11 mouse cellular contexts compared by ENCODE assay signal in genomic region chr12:71544401-71545159, GRCm38 (mm10).
A peak's percentile ranks its signal among the peaks of the same experiment; 100 is the strongest.
DNase-seq lines count a peak whose midpoint lies in the region; ATAC-seq and TF ChIP-seq lines count a peak whose summit lies in the region.
"Had no signal": no experiment of that assay in that cellular context is flagged by ENCODE, and none has a peak within 500 bp of the region (broad histone marks: within the 10 kb centered on the region; RNA-seq: fewer than 3 reads in every experiment).

No protein-coding gene starts in this region.

- no peak overlapping the region for H3K4me2 ChIP-seq in forebrain, embryonic 16.5 days (ENCODE audit: low read length)
- no peak overlapping the region for H3K4me2 ChIP-seq in midbrain, embryonic 11.5 days
- H3K4me2 ChIP-seq in midbrain, postnatal 0 days (ENCODE audit: low read depth, low read length, poor library complexity, severe bottlenecking): no peak overlapping the region
- no peak overlapping the region for H3K4me2 ChIP-seq in neural tube, embryonic 15.5 days
- H3K4me2 ChIP-seq in liver, embryonic 11.5 days: no peak overlapping the region
- H3K4me2 ChIP-seq: midbrain, embryonic 12.5 days had no signal

- no peaks in the 10 kb centered on the region for H3K27me3 ChIP-seq in forebrain, embryonic 10.5 days (ENCODE audit: poor library complexity, severe bottlenecking)
- H3K27me3 ChIP-seq in forebrain, embryonic 16.5 days (replicated peaks; ENCODE audit: control insufficient read depth, insufficient read depth, low read length): no peaks in the 10 kb centered on the region
- H3K27me3 ChIP-seq in midbrain, embryonic 11.5 days (ENCODE audit: control insufficient read depth, insufficient read depth, low read length): no peaks in the 10 kb centered on the region
- no peaks in the 10 kb centered on the region for H3K27me3 ChIP-seq in midbrain, postnatal 0 days (ENCODE audit: insufficient read depth, low read length)
- H3K27me3 ChIP-seq in neural tube, embryonic 15.5 days (replicated peaks): no peaks in the 10 kb centered on the region
- H3K27me3 ChIP-seq in liver, embryonic 11.5 days (replicated peaks; ENCODE audit: control insufficient read depth, insufficient read depth, low read length): no peaks in the 10 kb centered on the region
- H3K27me3 ChIP-seq: midbrain, embryonic 12.5 days had no signal

- TF ChIP-seq CTCF in midbrain, postnatal 0 days (IDR thresholded peaks at IDR 0.05): no peak

- WGBS in forebrain, embryonic 10.5 days: 62% methylated on average over 8 of the region's 8 CpGs
- 61% methylated on average over 8 of the region's 8 CpGs for WGBS in forebrain, embryonic 16.5 days
- 77% methylated on average over 8 of the region's 8 CpGs for WGBS in midbrain, embryonic 11.5 days
- WGBS in midbrain, postnatal 0 days: 73% methylated on average over 8 of the region's 8 CpGs
- 74% methylated on average over 8 of the region's 8 CpGs for WGBS in neural tube, embryonic 15.5 days
- WGBS in liver, embryonic 11.5 days: 63% methylated on average over 8 of the region's 8 CpGs

- H3K36me3 ChIP-seq in forebrain, embryonic 10.5 days (replicated peaks): no peaks in the 10 kb centered on the region
- H3K36me3 ChIP-seq in forebrain, embryonic 16.5 days (ENCODE audit: control insufficient read depth, insufficient read depth): no peaks in the 10 kb centered on the region
- no peaks in the 10 kb centered on the region for H3K36me3 ChIP-seq in midbrain, embryonic 11.5 days (ENCODE audit: control insufficient read depth, insufficient read depth, low read length)
- H3K36me3 ChIP-seq in midbrain, postnatal 0 days (ENCODE audit: insufficient read depth, low read length): no peaks in the 10 kb centered on the region
- no peaks in the 10 kb centered on the region for H3K36me3 ChIP-seq in neural tube, embryonic 15.5 days
- H3K36me3 ChIP-seq in liver, embryonic 11.5 days (ENCODE audit: control insufficient read depth, insufficient read depth, low read length): no peaks in the 10 kb centered on the region
- H3K36me3 ChIP-seq: midbrain, embryonic 12.5 days had no signal

- no peak for DNase-seq in forebrain, embryonic 10.5 days (ENCODE audit: extremely low spot score, low spot score)
- peak; percentile 78 for DNase-seq in midbrain, embryonic 11.5 days (ENCODE audit: low spot score, missing footprints)
- DNase-seq in midbrain, postnatal 0 days (ENCODE audit: low spot score): no peak
- peak; percentile 74 to 78 for DNase-seq in frontal cortex, adult 2 months (ENCODE audit: extremely low spot score in 1 of 2, low spot score in 1 of 2)
- no peak for DNase-seq in liver, embryonic 11.5 days (ENCODE audit: low spot score)
- no peak for DNase-seq in gastrocnemius, postnatal 25 days
- DNase-seq: kidney, adult 9 months; thymus, postnatal 25 days had no signal

- no peak overlapping the region for H3K4me3 ChIP-seq in forebrain, embryonic 10.5 days
- no peak overlapping the region for H3K4me3 ChIP-seq in forebrain, embryonic 16.5 days (replicated peaks; ENCODE audit: low read length)
- no peak overlapping the region for H3K4me3 ChIP-seq in midbrain, embryonic 11.5 days (ENCODE audit: low read depth, low read length)
- H3K4me3 ChIP-seq in midbrain, postnatal 0 days (ENCODE audit: low read depth, low read length): no peak overlapping the region
- no peak overlapping the region for H3K4me3 ChIP-seq in neural tube, embryonic 15.5 days (replicated peaks)
- H3K4me3 ChIP-seq in liver, embryonic 11.5 days (ENCODE audit: low read depth, low read length): no peak overlapping the region
- H3K4me3 ChIP-seq: midbrain, embryonic 12.5 days had no signal

- 0 out of 2 replicates have a peak overlapping the region, but pooled peaks have one; percentile 5 for H3K27ac ChIP-seq in forebrain, embryonic 10.5 days
- no peak overlapping the region for H3K27ac ChIP-seq in forebrain, embryonic 16.5 days (ENCODE audit: low read length)
- no peak overlapping the region; the same call in 1 of the 2 replicates for H3K27ac ChIP-seq in midbrain, embryonic 11.5 days (ENCODE audit: low read depth, low read length)
- H3K27ac ChIP-seq in midbrain, postnatal 0 days (ENCODE audit: low read depth, low read length): no peak overlapping the region
- 0 out of 2 replicates have a peak overlapping the region, but pooled peaks have one; percentile 24 for H3K27ac ChIP-seq in neural tube, embryonic 15.5 days (replicated peaks)
- no peak overlapping the region for H3K27ac ChIP-seq in liver, embryonic 11.5 days (ENCODE audit: low read depth, low read length)
- H3K27ac ChIP-seq: midbrain, embryonic 12.5 days had no signal

- H3K9ac ChIP-seq in forebrain, embryonic 16.5 days (replicated peaks; ENCODE audit: low read depth, low read length): no peak overlapping the region
- H3K9ac ChIP-seq in midbrain, embryonic 11.5 days (ENCODE audit: low read length): no peak overlapping the region
- no peak overlapping the region for H3K9ac ChIP-seq in midbrain, postnatal 0 days (replicated peaks; ENCODE audit: low read length, poor library complexity, severe bottlenecking)
- no peak overlapping the region for H3K9ac ChIP-seq in neural tube, embryonic 15.5 days (replicated peaks)
- no peak overlapping the region for H3K9ac ChIP-seq in liver, embryonic 11.5 days (ENCODE audit: low read depth, low read length)
- H3K9ac ChIP-seq: midbrain, embryonic 12.5 days had no signal

- no peak for ATAC-seq in forebrain, embryonic 16.5 days
- ATAC-seq in midbrain, embryonic 11.5 days (ENCODE audit: low FRiP score): no peak
- ATAC-seq in midbrain, postnatal 0 days (ENCODE audit: low FRiP score): no peak
- no peak for ATAC-seq in neural tube, embryonic 15.5 days (ENCODE audit: low FRiP score)
- no peak for ATAC-seq in liver, embryonic 11.5 days (replicated peaks; ENCODE audit: low FRiP score)

- H3K9me3 ChIP-seq in forebrain, embryonic 10.5 days: no peaks in the 10 kb centered on the region
- H3K9me3 ChIP-seq in forebrain, embryonic 16.5 days (ENCODE audit: control insufficient read depth, low read length): no peaks in the 10 kb centered on the region
- no peaks in the 10 kb centered on the region for H3K9me3 ChIP-seq in midbrain, embryonic 11.5 days (ENCODE audit: control insufficient read depth, low read length)
- no peaks in the 10 kb centered on the region for H3K9me3 ChIP-seq in midbrain, postnatal 0 days (ENCODE audit: low read length)
- no peaks in the 10 kb centered on the region for H3K9me3 ChIP-seq in neural tube, embryonic 15.5 days (replicated peaks)
- no peaks in the 10 kb centered on the region for H3K9me3 ChIP-seq in liver, embryonic 11.5 days (ENCODE audit: control insufficient read depth, low read length)
- H3K9me3 ChIP-seq: midbrain, embryonic 12.5 days had no signal

- peaks cover 24% of the 10 kb centered on the region for H3K4me1 ChIP-seq in forebrain, embryonic 10.5 days
- peaks cover 13% of the 10 kb centered on the region for H3K4me1 ChIP-seq in forebrain, embryonic 16.5 days (replicated peaks; ENCODE audit: control insufficient read depth, insufficient read depth, low read length)
- peaks cover 2% of the 10 kb centered on the region; the same call in 1 of the 2 replicates for H3K4me1 ChIP-seq in midbrain, embryonic 11.5 days (ENCODE audit: control insufficient read depth, insufficient read depth, low read length)
- no peaks in the 10 kb centered on the region for H3K4me1 ChIP-seq in midbrain, postnatal 0 days (ENCODE audit: insufficient read depth, low read length)
- H3K4me1 ChIP-seq in neural tube, embryonic 15.5 days: peaks cover 32% of the 10 kb centered on the region
- peaks cover 2% of the 10 kb centered on the region; the same call in 1 of the 2 replicates for H3K4me1 ChIP-seq in liver, embryonic 11.5 days (replicated peaks; ENCODE audit: control insufficient read depth, insufficient read depth, low read length)

Comparison
In these comparisons a context has a peak if more than half of its experiments do, and no peak if none do; other contexts are left out.
1. DNase-seq: peak in midbrain, embryonic 11.5 days (single experiment) and frontal cortex, adult 2 months (2 of 2); none in forebrain, embryonic 10.5 days (single experiment), midbrain, postnatal 0 days (single experiment), liver, embryonic 11.5 days (single experiment) and gastrocnemius, postnatal 25 days (single experiment).
2. H3K27ac ChIP-seq: peak in forebrain, embryonic 10.5 days (single experiment) and neural tube, embryonic 15.5 days (single experiment); none in forebrain, embryonic 16.5 days (single experiment), midbrain, embryonic 11.5 days (single experiment), midbrain, postnatal 0 days (single experiment) and liver, embryonic 11.5 days (single experiment).